Mouse (Mus musculus): ENCODE results near the gene St6galnac4.

The St6galnac4 gene

GRCm38 (mm10) chr2:32586871-32587351 lies at the start of gene St6galnac4:
Gene St6galnac4, plus strand, starts transcription at chr2:32587095.
- DNase-seq (ENCODE audit: low read depth, low spot score), result peak; percentile 96

GRCm38 (mm10) chr2:32537360-32537905 lies 49.5 kb upstream of the St6galnac4 start:
- no peak for DNase-seq (ENCODE audit: low read depth, low spot score)

GRCm38 (mm10) chr2:32537941-32538340 lies 49.0 kb upstream of the St6galnac4 start:
- DNase-seq (ENCODE audit: low read depth, low spot score), result no peak

- DNase-seq (ENCODE audit: low read depth, low spot score), result no peak
Observed at GRCm38 (mm10) chr2:32538461-32538860, 48.4 kb upstream of the St6galnac4 start.

GRCm38 (mm10) chr2:32539452-32539981 lies 47.4 kb upstream of the St6galnac4 start:
- no peak for DNase-seq (ENCODE audit: low read depth, low spot score)

GRCm38 (mm10) chr2:32541333-32541908 lies 45.5 kb upstream of the St6galnac4 start:
- no peak for DNase-seq (ENCODE audit: low read depth, low spot score)

GRCm38 (mm10) chr2:32541986-32542573 lies 44.8 kb upstream of the St6galnac4 start:
- no peak for DNase-seq (ENCODE audit: low read depth, low spot score)

GRCm38 (mm10) chr2:32543031-32543449 lies 43.9 kb upstream of the St6galnac4 start:
- DNase-seq (ENCODE audit: low read depth, low spot score), result no peak

- DNase-seq (ENCODE audit: low read depth, low spot score), result peak; percentile 22
Observed at GRCm38 (mm10) chr2:32546951-32547350, 39.9 kb upstream of the St6galnac4 start.

- DNase-seq (ENCODE audit: low read depth, low spot score), result peak; percentile 39
Observed at GRCm38 (mm10) chr2:32547380-32547779, 39.5 kb upstream of the St6galnac4 start.

GRCm38 (mm10) chr2:32547964-32548739 lies 38.7 kb upstream of the St6galnac4 start:
- DNase-seq (ENCODE audit: low read depth, low spot score), result peak; percentile 88

GRCm38 (mm10) chr2:32549171-32549570 lies 37.7 kb upstream of the St6galnac4 start:
- peak; percentile 53 for DNase-seq (ENCODE audit: low read depth, low spot score)

GRCm38 (mm10) chr2:32549764-32550163 lies 37.1 kb upstream of the St6galnac4 start:
- DNase-seq (ENCODE audit: low read depth, low spot score), result peak; percentile 95

- DNase-seq (ENCODE audit: low read depth, low spot score), result no peak
Observed at GRCm38 (mm10) chr2:32551236-32551635, 35.7 kb upstream of the St6galnac4 start.

GRCm38 (mm10) chr2:32553592-32554148 lies 33.2 kb upstream of the St6galnac4 start:
- no peak for DNase-seq (ENCODE audit: low read depth, low spot score)

- DNase-seq (ENCODE audit: low read depth, low spot score), result peak; percentile 35
Observed at GRCm38 (mm10) chr2:32555484-32555883, 31.4 kb upstream of the St6galnac4 start.

- no peak for DNase-seq (ENCODE audit: low read depth, low spot score)
Observed at GRCm38 (mm10) chr2:32556019-32556418, 30.9 kb upstream of the St6galnac4 start.

- no peak for DNase-seq (ENCODE audit: low read depth, low spot score)
Observed at GRCm38 (mm10) chr2:32559570-32559969, 27.3 kb upstream of the St6galnac4 start.

GRCm38 (mm10) chr2:32566536-32567063 lies 20.3 kb upstream of the St6galnac4 start:
- peak; percentile 92 for DNase-seq (ENCODE audit: low read depth, low spot score)

GRCm38 (mm10) chr2:32568149-32568548 lies 18.7 kb upstream of the St6galnac4 start:
- peak; percentile 21 for DNase-seq (ENCODE audit: low read depth, low spot score)

GRCm38 (mm10) chr2:32568941-32569340 lies 18.0 kb upstream of the St6galnac4 start:
- peak; percentile 31 for DNase-seq (ENCODE audit: low read depth, low spot score)
